Mouse (Mus musculus) layer of hippocampus, adult 18-20 months (tissue): Measurements from ENCODE around the gene Glb1l2. TPM values are rescaled to one million over a fixed set of nuclear protein-coding genes. Genes with fewer than 3 reads are reported as not detected.

Experiments used
- DNase-seq, 2 experiments: peaks; one replicate each; pipeline ENCODE4 v3.0.0; 2022; ENCODE audit warnings: low spot score in 2 of 2
- long read RNA-seq: library from polyadenylated mRNA; stranded (forward); transcript quantifications from one replicate; pipeline ENCODE4 v2.0.0, GENCODE M21; 2021
- total RNA-seq, 2 experiments: library from RNA; stranded (reverse); gene quantifications; 2 replicates each; pipeline ENCODE4 v1.2.3; 2021

Glb1l2 gene
- under 1 TPM; 0.23 to 0.47 TPM for total RNA-seq
- long read RNA-seq, result 0 reads

DNA sequence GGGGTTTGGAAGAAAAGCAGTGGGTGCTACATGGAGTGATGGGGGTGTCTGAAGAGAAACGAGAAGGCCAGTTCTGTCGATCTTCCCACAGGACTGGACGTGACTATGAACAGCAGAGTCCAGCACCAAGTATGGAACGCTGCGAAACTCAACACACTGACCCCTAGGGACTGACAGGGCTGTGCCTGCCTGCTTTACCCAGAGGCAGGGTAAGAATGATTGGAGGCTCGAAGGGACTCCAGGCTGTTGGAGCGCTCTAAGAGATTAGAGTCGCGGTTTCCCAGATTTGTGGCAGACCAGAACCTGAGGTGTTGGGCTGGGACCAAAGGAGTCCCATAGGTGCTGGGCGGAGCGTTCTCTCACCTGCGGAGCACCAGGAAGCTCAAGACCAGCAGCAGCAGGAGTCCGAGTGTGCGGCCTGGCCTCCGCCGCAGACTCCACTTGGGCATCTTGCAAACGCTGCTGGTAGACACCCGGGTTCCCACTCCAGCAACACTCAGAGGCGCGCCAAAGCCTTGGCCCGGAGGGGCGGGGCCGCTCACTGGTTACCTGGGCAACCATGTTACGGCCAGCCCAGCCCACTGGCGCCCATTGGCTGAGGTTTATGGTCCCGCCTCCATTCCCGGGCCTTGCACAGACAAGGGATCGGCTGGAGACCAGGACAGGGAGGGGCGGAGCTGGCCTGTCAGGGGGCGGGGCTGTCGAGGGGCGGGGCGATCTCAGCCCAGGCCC is at the start of gene Glb1l2:
Glb1l2 (minus strand) TSS at position 534 of the 732 bp plus-strand sequence.
- peak; percentile 75 to 83 for DNase-seq

DNA sequence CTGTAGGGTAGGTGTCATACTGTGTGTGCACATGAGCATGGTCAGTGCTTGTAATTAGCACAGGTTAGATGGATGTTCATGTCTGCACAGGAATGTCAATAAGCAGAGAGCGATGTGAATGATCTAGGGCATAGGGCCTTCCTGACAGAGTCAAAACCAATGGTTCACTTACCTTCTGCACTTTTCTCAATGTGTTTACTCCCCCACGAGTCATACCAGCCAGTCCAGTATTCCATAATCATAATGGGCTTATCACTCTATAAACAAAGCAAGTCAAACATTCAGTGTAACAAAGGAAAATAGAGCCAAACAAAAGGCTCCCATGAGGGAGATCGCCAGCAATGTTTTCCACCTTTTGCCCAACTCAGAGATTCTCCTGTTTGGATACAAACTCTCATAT is 24.8 kb upstream of the Glb1l2 start:
- DNase-seq, result no peak

DNA sequence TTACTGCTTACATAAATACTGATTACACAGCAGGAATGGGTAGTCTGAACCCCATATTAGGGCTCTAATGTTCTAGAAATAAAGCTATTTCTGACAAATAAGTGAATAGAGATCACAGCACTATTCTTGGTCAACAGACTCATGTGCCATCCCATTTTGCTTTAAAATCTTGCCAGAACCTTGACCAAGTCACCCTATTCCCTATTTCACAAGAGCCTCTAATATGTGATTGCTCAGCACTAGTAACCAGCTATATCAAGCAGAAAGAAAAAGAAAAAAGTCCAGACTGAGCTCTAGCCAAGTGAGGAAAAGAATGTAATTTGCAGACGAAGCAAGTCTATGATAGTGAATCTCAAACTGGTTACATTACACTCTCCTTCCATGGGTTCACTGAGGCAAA is 13.7 kb upstream of the Glb1l2 start:
- DNase-seq, result no peak

DNA sequence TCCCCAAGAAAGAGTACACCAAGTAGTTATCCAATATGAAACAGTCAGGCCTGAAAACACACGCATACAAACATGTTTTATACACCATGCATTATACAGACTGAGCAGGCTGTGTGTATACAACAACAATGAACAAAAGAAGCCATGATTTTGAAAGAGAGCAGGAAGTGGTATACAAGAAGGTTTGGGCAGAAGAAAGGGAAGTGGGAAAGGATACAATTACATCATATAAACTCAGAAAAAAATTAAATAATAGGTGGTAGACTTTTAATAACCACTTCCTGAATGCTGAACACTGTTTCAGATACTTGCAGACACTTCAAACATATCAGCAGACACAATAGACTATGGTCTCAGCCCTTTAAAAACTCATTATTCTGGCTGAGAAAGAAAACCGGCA is 2.5 kb upstream of the Glb1l2 start:
- DNase-seq, result no peak

DNA sequence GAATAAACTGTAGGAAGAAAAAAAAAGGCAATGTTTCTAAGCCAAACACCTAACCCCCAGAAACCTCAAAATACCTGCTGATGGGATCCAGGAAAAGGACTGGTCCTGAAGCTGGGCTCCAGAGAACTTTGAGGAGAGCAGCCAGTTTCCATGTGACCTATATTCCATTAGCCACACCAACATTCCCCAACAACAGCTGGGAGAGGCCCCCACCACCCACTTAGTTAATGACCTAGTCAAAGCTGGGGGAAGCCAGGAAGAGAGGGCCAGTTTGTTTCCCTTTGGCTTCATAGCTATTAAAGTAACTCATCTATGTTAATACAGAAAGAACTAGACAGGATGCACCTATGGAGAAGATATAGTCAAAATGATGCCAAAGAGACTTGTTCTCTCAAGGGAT is 1.9 kb downstream of the Glb1l2 start:
- DNase-seq, result no peak

DNA sequence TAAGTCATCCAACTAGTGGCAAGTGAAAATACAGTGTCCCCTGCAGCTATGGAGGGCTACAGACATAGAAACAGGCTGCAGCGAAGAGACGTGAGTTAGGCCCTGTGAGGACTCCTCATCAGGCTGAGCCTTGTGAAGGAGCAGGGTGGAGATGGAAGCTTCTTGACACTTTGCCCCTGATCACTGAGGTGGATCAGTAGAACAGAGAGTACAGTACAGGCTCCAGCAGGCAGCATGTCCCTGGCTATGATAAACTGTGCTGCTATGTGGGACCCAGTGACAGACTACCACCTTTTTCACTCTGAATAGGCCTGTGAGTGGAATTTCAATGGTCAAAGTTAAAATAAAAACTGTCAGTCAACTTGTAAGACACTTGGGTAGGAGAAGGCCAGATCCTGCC is 5.9 kb downstream of the Glb1l2 start:
- no peak for DNase-seq

DNA sequence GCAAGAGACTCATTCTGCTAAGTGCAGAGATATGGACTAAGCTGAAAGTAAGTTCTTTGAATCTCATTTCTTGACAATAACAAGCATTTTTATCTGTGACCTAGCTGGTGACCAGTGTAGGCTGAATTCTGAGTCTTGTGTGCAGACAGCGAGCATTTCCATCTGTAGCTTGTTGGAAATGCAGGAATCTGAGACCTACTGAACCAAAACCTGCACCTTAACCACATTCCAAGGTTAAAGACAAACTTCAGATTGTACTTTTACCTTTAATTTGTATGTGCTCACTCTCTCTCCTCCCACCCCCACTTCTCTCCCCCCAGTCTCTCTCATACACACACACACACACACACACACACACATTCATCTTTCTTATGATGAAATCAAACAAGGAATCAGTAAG is 7.5 kb downstream of the Glb1l2 start:
- DNase-seq, result no peak

DNA sequence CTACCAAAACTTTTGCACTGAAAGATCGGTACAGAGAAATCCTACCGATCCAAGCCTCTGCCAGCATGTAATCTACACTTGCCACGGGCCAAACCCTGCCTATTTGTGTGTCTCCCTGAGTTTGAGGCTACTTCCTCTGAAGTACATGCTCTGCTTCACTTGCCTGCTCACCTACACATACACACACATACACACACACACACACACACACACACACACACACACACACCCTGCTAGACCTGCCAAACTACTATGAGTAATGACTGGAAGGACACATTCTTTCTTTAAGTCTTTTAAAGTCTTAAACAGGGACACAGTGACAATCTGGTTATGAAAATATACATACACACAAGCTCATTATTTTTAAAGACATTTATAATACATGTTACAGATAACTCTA is 8.1 kb downstream of the Glb1l2 start:
- no peak for DNase-seq

DNA sequence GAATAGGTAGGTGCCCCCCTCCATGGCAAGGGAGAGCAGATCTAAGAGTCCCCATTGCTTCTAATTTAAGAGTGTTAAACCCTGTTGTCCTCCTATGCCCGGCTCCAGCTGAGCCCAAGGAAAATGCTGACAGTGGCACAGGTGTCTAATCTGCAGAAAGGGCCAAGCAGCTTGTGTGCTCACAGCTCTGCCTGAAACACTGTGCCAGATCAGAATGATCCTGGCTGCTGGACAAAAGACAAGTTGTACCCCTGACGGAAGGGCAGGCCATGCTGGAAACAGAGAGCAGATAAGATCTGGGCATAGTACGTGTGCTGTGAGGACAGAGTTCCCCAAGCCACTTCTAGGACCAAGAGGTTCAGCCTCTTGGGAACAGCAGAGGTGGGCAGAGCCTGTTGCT is 13.4 kb downstream of the Glb1l2 start:
- no peak for DNase-seq

DNA sequence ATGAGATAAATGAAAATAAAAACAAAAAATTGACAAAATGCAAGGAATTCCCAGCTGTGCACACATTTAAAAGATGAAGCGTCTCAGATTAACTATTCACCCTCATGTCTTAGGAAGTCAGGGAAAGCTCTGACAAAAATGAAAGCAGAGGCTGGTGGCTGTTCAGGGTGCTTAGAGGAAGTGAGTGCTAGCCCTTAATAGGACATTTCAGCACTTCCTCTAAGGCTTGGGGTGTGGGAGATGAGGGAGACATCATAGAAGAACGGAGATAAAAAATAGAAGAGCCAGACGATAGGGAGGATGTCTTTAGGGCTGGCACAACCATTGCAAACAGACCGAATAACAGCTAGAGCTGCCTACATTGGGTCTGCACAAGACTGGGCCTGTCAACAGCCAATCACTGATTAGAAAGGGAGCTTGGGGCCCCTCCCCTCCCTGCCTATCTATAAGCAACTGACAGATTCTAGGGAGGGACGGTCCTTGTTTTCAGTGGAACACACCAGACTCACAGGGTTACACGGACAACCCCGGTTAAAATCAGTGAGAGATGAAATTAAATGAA is 22.8 kb downstream of the Glb1l2 start:
- DNase-seq, result peak in 1 of 2 experiments; percentile 62

DNA sequence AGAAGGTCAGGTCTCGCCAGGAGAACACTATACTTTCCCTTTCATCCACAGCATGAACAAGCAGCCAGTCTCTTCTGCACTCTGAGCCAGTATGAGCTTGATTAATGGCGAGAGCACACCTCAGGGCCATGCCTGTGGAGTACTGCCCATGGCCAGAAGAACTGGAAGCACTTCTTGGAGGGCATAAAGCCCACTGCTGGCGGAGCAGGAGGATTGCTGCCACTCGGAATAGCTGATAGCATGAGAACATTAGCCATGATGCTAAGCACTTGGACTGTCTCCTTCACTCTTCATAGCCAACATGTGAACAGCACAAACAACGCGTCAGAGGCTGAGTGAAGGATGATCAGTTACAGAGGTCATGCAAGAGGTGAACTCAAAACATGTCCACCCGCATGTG is 27.8 kb downstream of the Glb1l2 start:
- DNase-seq, result no peak

DNA sequence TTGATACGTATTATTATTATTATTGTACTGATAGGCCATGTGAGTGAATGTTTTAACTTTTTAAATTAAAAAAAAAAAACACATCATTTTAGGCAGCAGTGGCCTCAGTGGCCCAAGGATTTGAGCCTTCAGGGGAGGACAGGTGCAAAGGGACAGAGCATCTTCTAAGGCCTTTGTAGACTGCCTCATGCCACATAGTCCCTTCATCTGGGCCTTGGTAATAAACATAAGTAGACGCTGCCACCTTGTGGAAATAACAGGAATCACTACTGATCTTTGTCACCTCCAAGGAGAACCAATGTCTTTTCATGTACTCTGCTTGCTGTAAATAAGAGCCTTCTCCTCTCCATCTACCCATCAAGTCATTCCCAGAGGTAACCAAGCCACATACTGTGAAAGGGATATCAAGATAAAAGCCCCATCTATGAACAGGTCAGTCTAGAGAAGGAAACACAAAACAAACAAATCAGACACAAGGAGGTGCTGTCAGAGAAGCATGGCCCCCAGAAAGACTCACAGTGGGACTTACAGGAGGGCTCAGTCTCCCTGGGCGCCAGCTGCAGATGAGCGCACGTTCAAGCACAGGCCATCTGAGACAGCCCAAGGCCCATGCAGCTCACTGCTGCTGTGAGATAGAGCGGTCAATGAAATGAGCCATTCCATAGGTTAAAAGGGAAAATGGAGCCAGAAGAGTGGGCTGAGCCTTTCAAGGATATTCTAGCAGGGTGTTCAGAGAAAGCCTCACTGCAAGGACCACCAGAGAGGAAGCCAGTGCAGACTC is 30.0 kb downstream of the Glb1l2 start:
- DNase-seq, result peak in 1 of 2 experiments; percentile 88

DNA sequence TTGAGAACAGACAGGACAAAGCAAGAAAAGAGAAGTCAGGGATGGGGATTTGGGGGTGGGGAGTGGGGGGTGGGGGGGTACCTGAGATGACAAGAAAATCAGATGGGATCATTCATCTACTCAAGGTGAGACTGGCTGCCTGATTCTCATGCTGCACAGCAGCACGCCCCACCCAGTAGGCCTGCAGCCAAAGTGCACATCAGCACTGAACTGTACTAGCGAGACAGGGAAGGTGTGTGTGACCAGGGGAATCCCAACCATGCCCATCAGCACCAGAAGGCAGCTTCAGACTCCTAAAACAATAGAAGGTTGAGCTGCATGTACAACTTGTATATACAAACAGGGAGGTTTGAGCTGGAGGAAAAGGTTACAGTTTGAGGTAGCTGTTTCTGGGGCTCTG is 30.6 kb downstream of the Glb1l2 start:
- no peak for DNase-seq

DNA sequence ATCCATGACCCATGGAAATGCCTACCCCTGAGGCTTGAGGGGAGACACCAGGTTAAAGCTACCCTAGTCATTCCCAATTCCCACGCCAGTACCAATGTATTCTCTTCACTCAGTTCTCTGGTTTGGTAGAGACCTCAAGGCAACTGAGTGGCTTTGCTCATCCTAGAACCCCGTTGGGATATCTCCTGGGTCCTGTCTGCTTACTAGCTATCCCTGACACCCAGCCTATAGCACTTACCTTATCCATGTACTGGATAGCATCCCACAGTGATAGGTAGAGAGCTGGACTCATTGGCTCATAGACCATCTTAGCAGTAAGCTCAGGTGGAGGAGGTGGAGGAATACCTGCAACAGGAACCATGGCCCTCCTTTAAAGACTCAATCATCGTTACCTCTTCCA is 38.1 kb downstream of the Glb1l2 start:
- DNase-seq, result no peak

DNA sequence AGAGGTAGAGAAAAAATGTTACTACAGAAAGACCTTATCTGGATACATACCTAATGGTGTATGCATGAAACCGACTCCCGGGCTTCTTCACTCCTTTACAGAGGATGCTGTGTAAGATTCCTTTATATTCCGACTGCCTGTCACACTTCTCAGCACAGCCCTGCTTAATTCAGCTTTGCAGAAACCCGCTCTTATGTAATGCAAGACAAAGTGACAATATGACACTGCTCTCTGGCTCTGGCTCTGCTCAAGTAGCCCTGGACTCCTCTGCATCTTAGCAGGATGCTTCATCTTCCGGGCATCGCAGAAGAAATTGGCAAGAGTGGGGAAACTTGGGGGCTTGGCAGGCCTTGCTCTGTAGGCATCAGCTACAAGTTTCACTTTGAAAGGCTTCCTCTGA is 43.8 kb downstream of the Glb1l2 start:
- no peak for DNase-seq

DNA sequence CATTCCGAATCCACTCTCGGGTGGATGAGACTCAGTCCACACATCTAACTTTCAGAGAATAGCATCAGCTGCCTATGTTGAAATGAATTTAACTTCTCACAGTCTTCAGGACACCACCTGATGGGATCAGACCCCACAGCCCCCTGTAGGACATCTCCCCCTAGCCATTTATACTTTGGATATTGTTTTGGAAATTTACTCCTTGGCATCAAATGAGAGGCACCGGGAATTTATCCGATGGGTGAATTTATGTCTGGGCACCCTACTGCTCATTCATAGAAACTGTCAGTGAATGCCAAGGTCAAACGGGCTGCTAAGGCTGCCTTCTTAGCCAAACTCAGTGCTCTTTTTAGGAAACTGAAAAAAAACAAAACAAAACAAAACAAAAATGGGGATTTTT is 45.7 kb downstream of the Glb1l2 start:
- DNase-seq, result no peak

DNA sequence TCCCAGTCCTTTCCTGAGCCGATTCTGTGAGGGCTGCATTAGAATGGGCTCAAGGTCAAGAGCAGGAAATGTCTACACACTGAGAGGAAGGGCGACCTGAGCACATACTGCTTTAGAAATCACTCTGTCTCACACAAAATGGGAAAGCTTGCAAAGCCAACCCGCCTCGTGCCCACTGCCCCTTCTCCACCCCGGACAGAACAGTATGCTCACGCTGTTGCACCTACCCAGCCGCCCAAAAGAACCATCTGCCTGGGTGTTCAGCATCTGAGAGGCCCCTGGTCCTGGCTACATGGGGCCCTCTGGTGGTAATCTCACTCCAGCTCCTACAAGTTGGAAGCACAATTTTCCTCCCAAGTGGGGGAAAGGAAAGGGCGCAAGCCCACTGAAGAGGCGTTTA is 46.2 kb downstream of the Glb1l2 start:
- peak; percentile 58 to 86 for DNase-seq

DNA sequence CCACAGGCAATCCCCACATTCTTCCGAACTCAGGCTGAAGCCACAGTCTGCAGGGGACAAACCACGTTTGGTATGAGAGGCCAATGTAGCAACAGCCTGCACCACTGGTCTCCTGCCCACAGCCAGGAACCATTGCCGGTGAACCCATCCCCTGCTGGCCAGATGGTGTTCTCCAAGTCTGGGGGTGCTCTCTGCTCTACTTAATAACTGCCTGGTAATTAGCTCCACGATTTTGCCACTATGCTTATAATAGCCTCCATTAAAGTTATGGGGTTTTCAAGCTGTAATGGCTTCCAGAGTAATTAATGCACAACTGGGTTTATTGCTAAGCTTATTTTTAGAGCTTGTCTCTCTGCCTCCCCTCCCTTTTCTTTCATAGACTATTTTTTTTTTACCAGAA is 57.4 kb downstream of the Glb1l2 start:
- DNase-seq, result no peak

DNA sequence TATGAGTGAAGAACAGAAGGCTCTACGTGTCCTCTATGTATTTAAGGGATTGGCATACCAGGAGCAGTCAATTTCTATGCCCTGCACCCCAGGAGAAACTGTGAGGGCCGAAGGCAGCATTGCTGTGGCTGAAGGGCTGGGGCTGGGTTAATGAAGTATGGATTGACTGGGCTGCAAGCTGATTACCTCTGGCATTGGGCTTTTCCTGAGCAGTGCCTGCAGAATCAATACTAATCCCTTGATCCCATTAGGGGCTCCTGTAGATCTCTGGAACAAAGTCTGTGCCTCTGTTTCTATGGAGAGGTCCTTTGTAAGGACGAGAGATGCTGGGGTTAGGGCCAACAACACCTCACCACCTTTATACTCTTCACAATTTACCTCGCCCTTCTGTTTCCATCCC is 59.1 kb downstream of the Glb1l2 start:
- DNase-seq, result no peak

DNA sequence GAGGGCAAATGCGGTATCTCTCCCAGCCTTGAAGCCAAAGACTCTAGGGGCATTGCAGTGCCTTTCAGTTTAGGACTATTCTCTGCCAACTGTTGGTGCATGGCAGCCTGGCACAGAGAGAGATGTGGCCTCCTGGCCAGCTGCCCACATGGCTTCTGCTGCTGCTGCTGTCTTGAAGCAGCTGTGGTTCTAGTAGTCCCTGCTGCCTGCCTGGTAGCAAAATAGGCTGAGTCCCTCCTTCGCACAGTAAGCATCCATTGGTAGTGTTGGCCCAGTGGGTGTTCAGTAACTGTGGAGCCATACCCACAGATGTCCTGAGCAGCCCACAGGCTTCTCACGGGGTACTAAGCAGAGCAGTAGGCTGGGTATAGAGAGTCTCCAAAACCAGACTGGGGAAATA is 63.5 kb downstream of the Glb1l2 start:
- DNase-seq, result peak in 1 of 2 experiments; percentile 66

DNA sequence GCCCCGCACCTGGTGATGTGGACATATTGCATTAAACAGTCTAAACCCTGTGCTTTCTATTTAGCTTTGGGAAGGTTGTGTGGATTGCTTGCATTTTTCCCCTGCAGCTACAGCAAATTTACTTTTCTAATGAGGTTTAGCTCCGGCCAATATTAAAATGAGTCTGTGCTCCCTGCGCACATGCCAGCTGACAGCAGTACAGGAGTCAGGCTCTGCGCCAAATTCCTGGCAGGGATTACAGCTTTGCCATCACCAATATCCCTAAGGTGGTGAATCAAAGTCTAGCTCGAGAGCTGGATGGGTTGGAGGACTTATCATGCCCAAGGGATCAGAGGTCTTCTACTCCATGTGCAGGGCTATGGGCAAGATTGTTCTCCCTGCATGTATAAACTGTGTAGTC is 69.2 kb downstream of the Glb1l2 start:
- peak in 1 of 2 experiments; percentile 64 for DNase-seq

DNA sequence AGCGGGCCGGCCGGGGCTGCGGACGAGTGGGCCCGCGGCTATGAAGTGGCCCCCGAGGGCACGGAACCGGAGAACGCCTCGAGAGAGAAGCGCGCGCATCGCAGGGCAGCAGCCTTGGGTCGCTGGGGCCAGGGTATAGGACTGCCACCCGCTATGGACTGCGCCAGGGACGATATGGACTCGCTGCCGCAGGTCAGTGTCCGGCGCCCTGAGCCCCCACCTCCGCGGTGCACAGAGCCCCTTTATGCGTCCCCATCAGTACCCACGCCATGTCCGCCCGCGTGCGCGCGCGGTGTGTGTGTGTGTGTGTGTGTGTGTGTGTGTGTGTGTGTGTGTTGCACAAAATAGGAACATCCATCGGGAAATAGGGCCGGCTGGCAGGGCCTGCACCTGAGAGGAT is 72.3 kb downstream of the Glb1l2 start:
- peak in 1 of 2 experiments; percentile 60 for DNase-seq
